Mouse (Mus musculus): Measurements from ENCODE around the gene Pank3. TPM values are rescaled to one million over a fixed set of nuclear protein-coding genes. Genes with fewer than 3 reads are reported as not detected.
"Not testable (repeated sequence)": the region's sequence is repeated elsewhere in the genome, so short reads cannot be mapped to it uniquely, and the experiment has no call there.

Pank3 gene
- total RNA-seq, 2 experiments from 2014 or later, result 40.9 to 43.0 TPM

DNA sequence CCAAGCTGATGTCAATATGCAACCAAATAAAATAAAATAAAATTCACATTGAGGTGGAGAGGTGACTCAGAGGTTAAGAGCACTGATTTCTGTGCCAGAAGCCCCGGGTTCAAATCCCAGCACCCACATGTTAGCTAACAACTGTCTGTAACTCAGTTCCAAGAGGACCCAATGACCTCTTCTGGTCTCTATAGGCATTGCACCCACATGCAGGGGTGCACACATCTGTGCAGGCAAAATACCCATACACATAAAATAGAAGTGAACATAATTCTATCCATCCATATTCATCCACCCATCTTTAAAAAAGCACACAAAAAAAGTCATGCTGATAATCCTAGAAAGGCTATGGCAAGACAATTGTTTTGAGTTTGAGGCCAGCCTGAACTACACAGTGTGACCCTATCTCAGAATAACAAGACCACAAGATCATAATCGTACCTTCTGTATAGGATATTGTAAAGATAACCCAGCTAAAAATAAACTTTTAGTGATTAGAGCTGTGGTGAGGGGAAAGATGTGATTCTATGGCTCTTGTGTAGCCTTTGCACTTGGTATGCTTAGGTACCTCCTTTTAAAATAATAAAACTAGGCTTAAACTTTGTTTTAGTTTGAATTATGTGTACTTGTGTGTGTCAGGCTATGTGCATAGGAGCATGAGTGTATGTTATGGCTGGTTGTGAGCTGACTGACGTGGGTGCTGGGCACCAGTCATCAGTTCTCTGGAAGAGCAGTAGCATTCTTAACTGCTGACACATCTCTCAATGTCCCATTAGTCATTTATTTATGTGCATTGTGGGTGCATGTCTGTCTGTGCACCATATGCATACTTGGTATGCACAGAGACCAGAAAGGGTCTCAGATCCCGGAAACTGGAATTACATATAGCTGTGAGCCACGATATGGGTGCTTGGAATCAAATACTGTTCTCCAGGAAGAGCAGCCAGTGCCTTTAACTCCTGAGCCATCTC, 68.2 kb downstream of the Pank3 start:
- no peak for DNase-seq (ENCODE audit: low spot score in 2 of 2)
- intact Hi-C loops (cut with DNase I), result no loop called here

DNA sequence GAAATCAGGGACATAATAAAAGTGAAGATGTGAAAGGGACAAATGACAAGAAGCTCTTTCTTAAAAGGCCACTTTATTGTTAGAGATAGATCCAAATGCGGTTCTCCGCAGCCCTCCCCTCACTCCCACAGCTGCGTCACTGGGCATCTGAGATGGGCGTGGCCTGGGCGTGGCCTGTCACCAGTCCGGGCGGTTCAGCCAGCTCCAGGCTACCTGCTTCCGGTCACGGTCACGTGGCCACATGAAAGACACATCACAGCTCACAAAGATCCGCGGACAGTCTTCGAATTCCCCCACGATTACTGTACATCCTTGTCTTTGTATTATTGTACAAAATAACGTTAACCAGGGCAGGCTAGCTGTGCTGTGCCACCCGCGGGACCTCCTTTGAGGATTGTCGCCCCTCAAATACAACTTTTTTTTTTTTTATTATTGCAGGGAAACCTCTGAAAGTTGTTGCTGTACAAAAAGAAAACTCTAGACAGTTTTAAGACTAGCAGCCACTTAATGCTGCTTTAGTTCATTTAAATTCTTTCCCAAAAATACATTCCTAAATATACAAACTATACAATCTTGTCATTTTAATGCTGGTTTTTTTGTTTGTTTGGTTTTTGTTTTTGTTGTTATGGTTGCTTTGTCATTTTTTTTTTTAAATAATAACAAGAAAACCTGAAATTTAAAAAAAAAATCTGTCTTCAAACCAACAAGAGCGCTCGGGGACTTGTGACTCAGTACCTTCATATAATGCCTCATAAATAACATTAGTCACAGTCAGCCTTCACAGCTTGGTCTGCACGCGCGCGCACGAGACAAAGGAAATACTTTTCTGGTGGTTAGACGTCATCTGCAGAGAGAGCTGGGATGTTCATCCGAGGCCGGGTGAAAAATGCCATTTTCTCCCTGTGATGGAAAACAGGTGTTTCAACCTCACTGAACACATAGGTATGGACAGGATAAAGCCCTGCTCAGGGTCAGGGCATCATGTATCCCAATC, 69.4 kb downstream of the Pank3 start:
- intact Hi-C loops (cut with DNase I), result no loop called here
- peak; percentile 72 to 74 for DNase-seq (ENCODE audit: low spot score in 2 of 2)

DNA sequence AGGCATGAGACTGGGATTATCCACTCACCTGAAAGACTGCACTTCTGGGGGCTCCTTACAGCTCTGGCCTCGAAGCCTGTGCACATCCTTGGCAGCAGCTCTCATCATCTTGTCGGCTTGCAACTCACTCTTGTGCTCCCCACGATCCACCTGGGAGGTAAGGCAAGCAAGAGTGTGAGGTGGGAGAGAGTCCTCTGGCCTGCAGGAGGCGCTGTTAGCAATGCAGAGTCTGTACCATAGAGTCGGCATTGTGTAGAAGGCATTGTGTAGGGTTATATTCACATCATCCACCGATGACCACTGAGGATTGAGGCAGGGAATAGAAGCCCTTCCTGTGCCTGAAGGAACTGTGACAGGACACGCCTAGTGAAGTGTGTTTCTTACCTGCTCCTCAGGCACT, 71.0 kb downstream of the Pank3 start:
- intact Hi-C loops (cut with DNase I), result no loop called here
- no peak for DNase-seq (ENCODE audit: low spot score in 2 of 2)

DNA sequence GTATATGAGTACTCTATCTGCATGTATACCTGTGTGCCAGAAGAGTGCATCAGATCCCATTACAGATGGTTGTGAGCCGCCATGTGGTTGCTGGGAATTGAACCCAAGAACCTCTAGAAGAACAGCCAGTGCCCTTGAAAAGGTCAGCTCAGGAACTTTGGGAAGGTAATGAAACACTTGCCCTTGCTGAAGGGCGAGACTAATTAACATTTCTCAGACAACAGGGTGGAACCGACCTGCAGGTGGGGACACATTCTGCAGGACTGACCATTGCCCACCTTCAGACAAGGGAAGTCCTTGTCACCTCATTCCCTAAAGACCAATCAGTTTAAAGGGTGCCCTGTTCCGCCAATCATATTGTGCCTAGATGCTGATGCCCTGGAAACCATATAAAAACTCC, 71.5 kb downstream of the Pank3 start:
- intact Hi-C loops (cut with DNase I), result not testable (repeated sequence)

More for the DNA sequence above, 71.5 kb downstream of the Pank3 start:
- DNase-seq (ENCODE audit: low spot score in 2 of 2), result not testable (repeated sequence)

Small RNAs within 50 kb of the gene (microRNA-seq; reads per million reads assigned to microRNA genes)
- gene Mir103-1, result 5.4 to 6.2 reads per million in 2 experiments

Other genes with a start within 250 kb of the Pank3 start
- gene Fbll1, start 29.4 kb downstream of the Pank3 start, total RNA-seq (2021), result 10 to 100 TPM; 42.0 to 45.3 TPM
- 10 to 100 TPM; 44.3 to 45.0 TPM for gene Rars, start 65.0 kb downstream of the Pank3 start, total RNA-seq (2021)
- gene Wwc1, start 211.0 kb downstream of the Pank3 start, total RNA-seq (2021), result 100 to 1,000 TPM; 138 TPM

Data from left cerebral cortex, postnatal 25 days (tissue).